Mouse (Mus musculus) heart, postnatal 0 days (tissue): ENCODE data around the gene Slamf9.

Experiments
- CTCF ChIP-seq: IDR thresholded peaks from 2 replicates; pipeline ENCODE4 v1.5.1; 2016; ENCODE audit warnings: antibody characterized with exemption, control low read depth, low read depth
- EP300 ChIP-seq: IDR thresholded peaks from 2 replicates; pipeline ENCODE4 v1.6.1; 2016; ENCODE audit warnings: antibody characterized with exemption, low read depth

DNA sequence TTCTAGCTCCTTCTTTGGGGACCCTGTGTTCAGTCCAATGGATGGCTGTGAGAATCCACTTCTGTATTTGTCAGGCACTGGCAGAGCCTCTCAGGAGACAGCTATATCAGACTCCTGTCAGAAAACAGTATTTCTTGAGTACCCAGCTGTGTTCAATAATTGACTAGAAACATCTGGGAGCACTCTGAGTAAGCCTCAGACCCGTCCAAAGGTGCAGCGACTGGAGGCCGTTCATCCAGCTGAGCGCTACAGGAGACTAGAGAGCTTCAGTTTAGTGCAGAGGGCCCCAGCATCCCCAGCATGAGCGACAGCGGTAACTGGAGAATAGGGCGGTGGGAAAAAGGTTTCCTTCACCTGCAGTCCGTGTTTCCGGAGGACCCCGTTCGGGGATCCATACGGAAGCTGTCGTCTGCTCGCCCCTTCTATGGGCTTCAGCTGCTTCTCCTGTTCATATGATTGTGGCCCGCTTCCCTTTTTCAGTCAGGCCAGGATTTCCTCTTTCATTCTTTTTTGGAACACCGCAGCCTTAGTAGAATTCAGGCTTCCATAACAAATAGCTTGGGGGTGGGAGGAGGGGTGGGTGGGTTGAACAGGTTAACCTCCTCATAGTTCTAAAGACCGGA is 24.2 kb upstream of the Slamf9 start:
- TF ChIP-seq CTCF: no peak
- TF ChIP-seq EP300: no peak
